Mouse (Mus musculus) gastrocnemius, adult 8-10 months (tissue): ENCODE measurements at regions not wholly inside any gene's neighbourhood (a gene's known extent, or its start where the extent isn't known, plus 50 kb on each side); places are given as distances from the start of the nearest gene placed in this dataset.

ENCODE experiments used
- DNase-seq, 2 experiments: peaks; one replicate each; pipeline ENCODE4 v3.0.0; 2022; ENCODE audit warnings: low spot score in 2 of 2

- DNase-seq, result no peak
Measured at GRCm38 (mm10) chr7:40253486-40253885, 644.6 kb upstream of the Vstm2b start.

- DNase-seq, result no peak
Measured at GRCm38 (mm10) chr7:40257733-40258376, 640.3 kb upstream of the Vstm2b start.

- peak; percentile 81 to 90 for DNase-seq
Measured at GRCm38 (mm10) chr7:40258377-40258739, 639.8 kb upstream of the Vstm2b start.

- DNase-seq, result peak; percentile 15 to 31
Measured at GRCm38 (mm10) chr7:40273459-40274072, 624.6 kb upstream of the Vstm2b start.

- DNase-seq, result no peak
Measured at GRCm38 (mm10) chr7:40275078-40275477, 623.0 kb upstream of the Vstm2b start.

GRCm38 (mm10) chr7:40275658-40276057 is 622.5 kb upstream of the Vstm2b start:
- no peak for DNase-seq

- DNase-seq, result no peak
Measured at GRCm38 (mm10) chr7:40276116-40276515, 622.0 kb upstream of the Vstm2b start.

- no peak for DNase-seq
Measured at GRCm38 (mm10) chr7:40290166-40290565, 608.0 kb upstream of the Vstm2b start.

GRCm38 (mm10) chr7:40310558-40310957 is 587.6 kb upstream of the Vstm2b start:
- DNase-seq, result peak in 1 of 2 experiments; percentile 3

- no peak for DNase-seq
Measured at GRCm38 (mm10) chr7:40321171-40321570, 577.0 kb upstream of the Vstm2b start.

GRCm38 (mm10) chr7:40325188-40325705 is 572.9 kb upstream of the Vstm2b start:
- peak; percentile 30 to 43 for DNase-seq

GRCm38 (mm10) chr7:40332455-40332854 is 565.7 kb upstream of the Vstm2b start:
- DNase-seq, result no peak

GRCm38 (mm10) chr7:40352306-40352705 is 545.8 kb upstream of the Vstm2b start:
- no peak for DNase-seq

- no peak for DNase-seq
Measured at GRCm38 (mm10) chr7:40362719-40363118, 535.4 kb upstream of the Vstm2b start.

GRCm38 (mm10) chr7:40372713-40373112 is 525.4 kb upstream of the Vstm2b start:
- no peak for DNase-seq

- DNase-seq, result no peak
Measured at GRCm38 (mm10) chr7:40377839-40378238, 520.3 kb upstream of the Vstm2b start.

- DNase-seq, result no peak
Measured at GRCm38 (mm10) chr7:40381244-40381643, 516.9 kb upstream of the Vstm2b start.

- no peak for DNase-seq
Measured at GRCm38 (mm10) chr7:40388152-40388551, 510.0 kb upstream of the Vstm2b start.

- no peak for DNase-seq
Measured at GRCm38 (mm10) chr7:40389795-40390194, 508.3 kb upstream of the Vstm2b start.

GRCm38 (mm10) chr7:40390927-40391326 is 507.2 kb upstream of the Vstm2b start:
- no peak for DNase-seq

- no peak for DNase-seq
Measured at GRCm38 (mm10) chr7:40391626-40392025, 506.5 kb upstream of the Vstm2b start.

GRCm38 (mm10) chr7:40392207-40392606 is 505.9 kb upstream of the Vstm2b start:
- no peak for DNase-seq

GRCm38 (mm10) chr7:40392699-40393098 is 505.4 kb upstream of the Vstm2b start:
- DNase-seq, result no peak
